Mouse (Mus musculus) forebrain, postnatal 0 days (tissue): ENCODE data around the gene Nanp. TPM values are rescaled to one million over a fixed set of nuclear protein-coding genes. Genes with fewer than 3 reads are reported as not detected.

ENCODE experiments used
- ATAC-seq: fragments of 200-750 bp; cut with Nextera tagmentation; 2 replicates; pipeline ENCODE4 v1.8.0; 2017; ENCODE audit warnings: mild to moderate bottlenecking, moderate library complexity
- DNase-seq: peaks from one replicate; pipeline ENCODE4 v3.0.0-alpha.2; 2015
- H3K27ac ChIP-seq: fragments of 300-500 bp; sonication (generic); 2 replicates; pipeline ENCODE4 v1.5.1; 2014; ENCODE audit warnings: low read depth, mild to moderate bottlenecking, antibody characterized with exemption, low read length, moderate library complexity, mixed read lengths
- H3K27me3 ChIP-seq: fragments of 300-500 bp; sonication (generic); 2 replicates; pipeline ENCODE4 v1.6.1; 2014; ENCODE audit warnings: mild to moderate bottlenecking, low read length, mixed read lengths; ENCODE audit not compliant: insufficient read depth
- H3K36me3 ChIP-seq: fragments of 300-500 bp; sonication (generic); 2 replicates; pipeline ENCODE4 v1.6.1; 2014; ENCODE audit warnings: mild to moderate bottlenecking, moderate library complexity; ENCODE audit not compliant: insufficient read depth
- H3K4me1 ChIP-seq: fragments of 300-500 bp; sonication (generic); 2 replicates; pipeline ENCODE4 v1.6.1; 2014; ENCODE audit warnings: antibody characterized with exemption; ENCODE audit not compliant: insufficient read depth
- H3K4me2 ChIP-seq: fragments of 300-500 bp; sonication (generic); 2 replicates; pipeline ENCODE4 v1.6.1; 2014; ENCODE audit warnings: low read depth, mild to moderate bottlenecking, moderate library complexity
- H3K4me3 ChIP-seq: fragments of 300-500 bp; sonication (generic); 2 replicates; pipeline ENCODE4 v1.5.1; 2014; ENCODE audit warnings: low read depth, low read length, mixed read lengths
- H3K9ac ChIP-seq: fragments of 300-500 bp; sonication (generic); 2 replicates; pipeline ENCODE4 v1.6.1; 2014; ENCODE audit warnings: mild to moderate bottlenecking
- H3K9me3 ChIP-seq: fragments of 300-500 bp; sonication (generic); 2 replicates; pipeline ENCODE4 v1.6.1; 2016; ENCODE audit warnings: low read length
- CTCF ChIP-seq: sonication (generic); IDR thresholded peaks from 2 replicates; pipeline ENCODE4 v1.5.1; 2016; ENCODE audit warnings: antibody characterized with exemption, control low read depth, low read depth
- WGBS: fragments of 180-500 bp; shearing (Covaris S2); extraction: QIAGEN DNeasy Blood & Tissue Kit; methylation state at CpG from one replicate; pipeline ENCODE4 v1.1.7; 2014; 5-methylcytosine and 5-hydroxymethylcytosine counted together
- polyA plus RNA-seq: library from polyadenylated mRNA; unstranded; fragments of >200 nt; fragmentation: Nextera tagmentation; extraction: Ambion mirVana; gene quantifications from 2 replicates; pipeline ENCODE4 v1.2.1, GENCODE M21; 2015
- total RNA-seq: library from RNA; depleted of rRNA; stranded (reverse); fragments of >200 nt; gene quantifications from 2 replicates; pipeline ENCODE4 v1.2.3, GENCODE M21; 2014

Gene Nanp
- total and polyA plus RNA-seq, 2 experiments from 2014 or later, result 13.1 to 31.4 TPM

- Histone ChIP-seq H3K9ac (no peak overlapping the region), H3K4me1 (peaks cover 10% of the 10 kb centered on the region), H3K36me3 (no peaks in the 10 kb centered on the region), H3K9me3 (no peaks in the 10 kb centered on the region), H3K4me3 (no peak overlapping the region), H3K27me3 (no peaks in the 10 kb centered on the region), H3K4me2 (no peak overlapping the region), H3K27ac (no peak overlapping the region)
- ATAC-seq (no peak), DNase-seq (no peak)
- WGBS, result 94% methylated on average over 2 of the region's 2 CpGs
- TF ChIP-seq CTCF, result no peak
These were observed 2.5 kb downstream of the Nanp start for GRCm38 (mm10) chr2:151036721-151037120.

GRCm38 (mm10) chr2:151034435-151034834, 4.8 kb downstream of the Nanp start:
- ATAC-seq (no peak), DNase-seq (no peak)
- Histone ChIP-seq H3K4me3 (no peak overlapping the region), H3K9me3 (no peaks in the 10 kb centered on the region), H3K9ac (no peak overlapping the region), H3K27ac (no peak overlapping the region), H3K36me3 (no peaks in the 10 kb centered on the region), H3K4me1 (peaks cover 10% of the 10 kb centered on the region), H3K27me3 (no peaks in the 10 kb centered on the region), H3K4me2 (no peak overlapping the region)
- 94% methylated on average over 3 of the region's 3 CpGs for WGBS
- TF ChIP-seq CTCF, result no peak

- H3K9me3 ChIP-seq, result no peaks in the 10 kb centered on the region
- no peaks in the 10 kb centered on the region for H3K4me1 ChIP-seq
- H3K27me3 ChIP-seq, result no peaks in the 10 kb centered on the region
- H3K4me3 ChIP-seq, result no peak overlapping the region
- no peak for ATAC-seq
- no peak for TF ChIP-seq CTCF
- no peak overlapping the region for H3K4me2 ChIP-seq
- no peak overlapping the region for H3K9ac ChIP-seq
- WGBS, result 89% methylated on average over 10 of the region's 10 CpGs
- DNase-seq, result no peak
- H3K36me3 ChIP-seq, result no peaks in the 10 kb centered on the region
- no peak overlapping the region for H3K27ac ChIP-seq
These were observed 18.0 kb downstream of the Nanp start for GRCm38 (mm10) chr2:151021158-151021557.

GRCm38 (mm10) chr2:151015316-151015715, 23.9 kb downstream of the Nanp start:
- no peak for ATAC-seq
- Histone ChIP-seq H3K27ac (no peak overlapping the region), H3K9ac (no peak overlapping the region), H3K4me2 (no peak overlapping the region), H3K27me3 (no peaks in the 10 kb centered on the region), H3K36me3 (no peaks in the 10 kb centered on the region), H3K9me3 (no peaks in the 10 kb centered on the region), H3K4me1 (no peaks in the 10 kb centered on the region), H3K4me3 (no peak overlapping the region)
- no peak for TF ChIP-seq CTCF
- 78% methylated on average over 2 of the region's 2 CpGs for WGBS
- DNase-seq, result no peak

- H3K4me3 ChIP-seq, result no peak overlapping the region
- H3K27me3 ChIP-seq, result no peaks in the 10 kb centered on the region
- no peak overlapping the region for H3K4me2 ChIP-seq
- WGBS, result 60% methylated on average over 1 of the region's 1 CpGs
- H3K4me1 ChIP-seq, result peaks cover 5% of the 10 kb centered on the region; the same call in 1 of the 2 replicates
- DNase-seq (no peak), ATAC-seq (no peak)
- H3K9me3 ChIP-seq, result no peaks in the 10 kb centered on the region
- no peaks in the 10 kb centered on the region for H3K36me3 ChIP-seq
- H3K27ac ChIP-seq, result no peak overlapping the region
- TF ChIP-seq CTCF, result no peak
- no peak overlapping the region for H3K9ac ChIP-seq
These were observed 27.9 kb downstream of the Nanp start for GRCm38 (mm10) chr2:151011273-151011672.

GRCm38 (mm10) chr2:151009515-151010085, 29.6 kb downstream of the Nanp start:
- Histone ChIP-seq H3K27ac (0 out of 2 replicates have a peak overlapping the region, but pooled peaks have one; percentile 75), H3K36me3 (no peaks in the 10 kb centered on the region), H3K9ac (peak overlapping the region; percentile 81), H3K27me3 (no peaks in the 10 kb centered on the region), H3K4me1 (peaks cover 5% of the 10 kb centered on the region; the same call in 1 of the 2 replicates), H3K4me2 (peak overlapping the region; percentile 96), H3K4me3 (peak overlapping the region; percentile 69), H3K9me3 (no peaks in the 10 kb centered on the region)
- 78% methylated on average over 1 of the region's 1 CpGs for WGBS
- DNase-seq, result no peak
- peak; percentile 17; the same call in 1 of the 2 replicates for ATAC-seq
- TF ChIP-seq CTCF, result no peak

GRCm38 (mm10) chr2:151008939-151009509, 30.2 kb downstream of the Nanp start:
- WGBS, result under 1% methylated on average over 57 of the region's 57 CpGs

More at GRCm38 (mm10) chr2:151008939-151009509, 30.2 kb downstream of the Nanp start:
- H3K4me1 ChIP-seq, result peaks cover 5% of the 10 kb centered on the region; the same call in 1 of the 2 replicates
- H3K9ac ChIP-seq, result peak overlapping the region; percentile 81
- no peak for TF ChIP-seq CTCF
- H3K27ac ChIP-seq, result peak overlapping the region; percentile 75
- H3K36me3 ChIP-seq, result no peaks in the 10 kb centered on the region
- peak; percentile 98 for ATAC-seq
- peak; percentile 86 for DNase-seq
- peak overlapping the region; percentile 96 for H3K4me2 ChIP-seq
- no peaks in the 10 kb centered on the region for H3K27me3 ChIP-seq
- no peaks in the 10 kb centered on the region for H3K9me3 ChIP-seq
- peak overlapping the region; percentile 69 for H3K4me3 ChIP-seq
